Mouse (Mus musculus) neural tube, embryonic 14.5 days (tissue): ENCODE results near the gene Alox12b. TPM values are rescaled to one million over a fixed set of nuclear protein-coding genes. Genes with fewer than 3 reads are reported as not detected.

Source experiments
- ATAC-seq: fragments of 200-750 bp; cut with Nextera tagmentation; 2 replicates; pipeline ENCODE4 v1.8.0; 2017; ENCODE audit warnings: low read depth, mild to moderate bottlenecking, moderate TSS enrichment, moderate library complexity
- H3K27ac ChIP-seq: fragments of 300-500 bp; sonication (generic); 2 replicates; pipeline ENCODE4 v1.5.1; 2014; ENCODE audit warnings: low read depth, mild to moderate bottlenecking, control low read depth, low read length, moderate library complexity, mixed read lengths
- H3K27me3 ChIP-seq: fragments of 300-500 bp; sonication (generic); 2 replicates; pipeline ENCODE4 v1.6.1; 2014; ENCODE audit warnings: low read length; ENCODE audit not compliant: control insufficient read depth, insufficient read depth
- H3K36me3 ChIP-seq: fragments of 300-500 bp; sonication (generic); 2 replicates; pipeline ENCODE4 v1.6.1; 2014; ENCODE audit warnings: low read length, mixed read lengths; ENCODE audit not compliant: control insufficient read depth, insufficient read depth
- H3K4me1 ChIP-seq: fragments of 300-500 bp; sonication (generic); 2 replicates; pipeline ENCODE4 v1.6.1; 2014; ENCODE audit warnings: low read length; ENCODE audit not compliant: control insufficient read depth, insufficient read depth
- H3K4me2 ChIP-seq: fragments of 300-500 bp; sonication (generic); 2 replicates; pipeline ENCODE4 v1.6.1; 2014; ENCODE audit warnings: mild to moderate bottlenecking, low read depth, low read length, control low read depth
- H3K4me3 ChIP-seq: fragments of 300-500 bp; sonication (generic); 2 replicates; pipeline ENCODE4 v1.5.1; 2014; ENCODE audit warnings: low read depth, low read length, control low read depth, mixed read lengths
- H3K9ac ChIP-seq: fragments of 300-500 bp; sonication (generic); replicated peaks from 2 replicates; pipeline ENCODE4 v1.6.1; 2014; ENCODE audit warnings: low read depth, mild to moderate bottlenecking, control low read depth, low read length, mixed read lengths
- H3K9me3 ChIP-seq: fragments of 300-500 bp; sonication (generic); 2 replicates; pipeline ENCODE4 v1.6.1; 2016; ENCODE audit warnings: low read length; ENCODE audit not compliant: control insufficient read depth
- WGBS: fragments of 180-500 bp; shearing (Covaris S2); extraction: QIAGEN DNeasy Blood & Tissue Kit; methylation state at CpG from one replicate; pipeline ENCODE4 v1.1.7; 2014; 5-methylcytosine and 5-hydroxymethylcytosine counted together
- polyA plus RNA-seq: library from polyadenylated mRNA; unstranded; fragments of >200 nt; fragmentation: Nextera tagmentation; extraction: Ambion mirVana; gene quantifications from 2 replicates; pipeline ENCODE4 v1.2.1, GENCODE M21; 2014

Gene Alox12b
- polyA plus RNA-seq, 1 experiment from 2014 or later: 0.67 TPM

DNA sequence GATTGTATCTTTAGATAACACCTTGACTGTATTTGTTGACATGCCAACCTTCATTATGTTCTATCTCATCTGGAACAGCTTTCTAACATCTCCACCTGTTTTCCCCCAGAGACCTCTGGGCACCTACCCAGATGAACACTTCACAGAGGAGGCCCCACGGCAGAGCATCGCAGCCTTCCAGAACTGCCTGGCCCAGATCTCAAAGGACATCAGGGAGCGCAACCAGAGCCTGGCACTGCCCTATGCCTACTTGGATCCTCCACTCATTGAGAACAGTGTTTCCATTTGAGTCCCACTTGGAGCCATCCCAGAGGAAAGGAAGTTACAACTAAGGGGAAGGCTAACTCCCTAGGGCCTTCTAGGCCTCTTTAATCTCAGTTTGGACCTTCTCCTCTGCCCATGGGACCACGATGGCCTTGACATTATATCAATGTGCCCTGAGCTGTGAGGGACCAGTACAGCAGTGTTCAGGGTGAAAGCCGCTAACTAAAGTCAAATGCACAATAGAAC, 8.3 kb upstream of the Alox12b start:
- H3K4me2 ChIP-seq: no peak overlapping the region
- no peak overlapping the region for H3K27ac ChIP-seq
- H3K36me3 ChIP-seq: no peaks in the 10 kb centered on the region
- H3K9ac ChIP-seq: no peak overlapping the region
- no peak for ATAC-seq
- 93% methylated on average over 5 of the region's 5 CpGs for WGBS
- H3K4me3 ChIP-seq: no peak overlapping the region
- H3K27me3 ChIP-seq: no peaks in the 10 kb centered on the region
- no peaks in the 10 kb centered on the region for H3K9me3 ChIP-seq
- no peaks in the 10 kb centered on the region for H3K4me1 ChIP-seq

DNA sequence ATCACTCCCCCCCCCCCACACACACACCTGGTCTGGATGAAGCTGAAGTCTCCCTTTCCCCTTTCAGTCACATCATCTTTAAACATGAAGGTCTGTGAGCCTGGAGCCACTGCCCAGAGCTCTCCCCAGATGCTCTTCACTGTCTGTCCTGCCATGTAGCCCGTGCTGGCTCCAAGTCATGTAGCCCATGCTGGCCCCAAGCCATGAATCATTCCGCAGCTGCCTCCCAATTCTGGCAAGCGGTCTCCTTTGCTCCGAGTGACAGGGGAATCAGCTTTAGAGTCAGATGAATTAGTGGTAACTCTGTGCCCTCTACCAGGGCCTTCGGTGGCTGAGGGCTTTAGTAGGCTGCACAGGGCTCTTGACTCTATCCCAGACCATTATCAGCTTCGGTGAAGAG, 7.1 kb upstream of the Alox12b start:
- Histone ChIP-seq H3K36me3 (no peaks in the 10 kb centered on the region), H3K4me3 (no peak overlapping the region), H3K27me3 (no peaks in the 10 kb centered on the region), H3K27ac (no peak overlapping the region), H3K9me3 (no peaks in the 10 kb centered on the region), H3K4me2 (no peak overlapping the region), H3K9ac (no peak overlapping the region), H3K4me1 (no peaks in the 10 kb centered on the region)
- 73% methylated on average over 6 of the region's 6 CpGs for WGBS
- ATAC-seq: no peak

DNA sequence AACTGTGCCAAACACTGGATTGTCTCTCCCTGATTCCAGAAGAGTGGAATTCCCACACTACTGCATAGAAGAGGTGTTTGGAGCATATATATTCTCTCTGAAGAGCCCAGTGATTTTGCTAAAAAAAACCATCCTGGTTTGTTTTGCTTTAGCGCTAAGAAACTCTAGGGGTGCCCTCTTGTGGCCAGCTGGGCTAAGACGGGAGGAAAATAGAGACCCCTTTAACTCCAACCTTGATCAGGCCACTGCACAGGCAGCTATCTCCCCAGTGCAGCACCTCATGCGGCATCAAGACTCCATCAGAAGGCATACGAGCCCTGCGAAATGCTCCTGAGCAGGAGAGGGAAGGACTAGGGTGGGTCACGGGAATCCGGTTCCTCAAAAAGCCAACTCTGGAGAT, 6.3 kb upstream of the Alox12b start:
- Histone ChIP-seq H3K4me3 (no peak overlapping the region), H3K36me3 (no peaks in the 10 kb centered on the region), H3K4me2 (0 out of 2 replicates have a peak overlapping the region, but pooled peaks have one; percentile 4), H3K9ac (0 out of 2 replicates have a peak overlapping the region, but pooled peaks have one; percentile 12), H3K27ac (no peak overlapping the region), H3K27me3 (no peaks in the 10 kb centered on the region), H3K4me1 (no peaks in the 10 kb centered on the region), H3K9me3 (no peaks in the 10 kb centered on the region)
- 0 out of 2 replicates have a peak, but pooled peaks have one; percentile 28 for ATAC-seq
- WGBS: 6% methylated on average over 7 of the region's 7 CpGs

DNA sequence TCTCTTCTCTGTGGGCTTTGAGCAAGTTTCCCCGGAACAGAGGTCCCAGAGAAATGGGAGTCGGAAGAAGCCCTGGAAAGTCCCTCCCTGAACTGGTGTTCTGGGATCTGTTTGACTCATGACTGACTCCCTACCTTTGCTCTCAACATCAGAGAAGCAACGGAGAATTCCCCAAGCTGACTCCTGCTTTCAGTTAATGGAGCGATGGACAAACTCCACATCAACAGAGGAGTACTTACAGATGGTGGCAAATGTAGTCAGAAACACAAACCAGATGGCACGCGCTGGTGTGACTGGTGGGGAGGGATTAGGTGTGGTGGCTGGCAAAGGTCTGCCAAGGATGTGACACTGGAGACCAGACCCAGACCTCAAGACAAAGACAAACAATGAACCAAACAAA, 5.8 kb upstream of the Alox12b start:
- Histone ChIP-seq H3K4me1 (no peaks in the 10 kb centered on the region), H3K4me2 (no peak overlapping the region), H3K27ac (no peak overlapping the region), H3K9me3 (no peaks in the 10 kb centered on the region), H3K27me3 (no peaks in the 10 kb centered on the region), H3K4me3 (no peak overlapping the region), H3K36me3 (no peaks in the 10 kb centered on the region), H3K9ac (no peak overlapping the region)
- ATAC-seq: no peak
- WGBS: 70% methylated on average over 6 of the region's 6 CpGs

DNA sequence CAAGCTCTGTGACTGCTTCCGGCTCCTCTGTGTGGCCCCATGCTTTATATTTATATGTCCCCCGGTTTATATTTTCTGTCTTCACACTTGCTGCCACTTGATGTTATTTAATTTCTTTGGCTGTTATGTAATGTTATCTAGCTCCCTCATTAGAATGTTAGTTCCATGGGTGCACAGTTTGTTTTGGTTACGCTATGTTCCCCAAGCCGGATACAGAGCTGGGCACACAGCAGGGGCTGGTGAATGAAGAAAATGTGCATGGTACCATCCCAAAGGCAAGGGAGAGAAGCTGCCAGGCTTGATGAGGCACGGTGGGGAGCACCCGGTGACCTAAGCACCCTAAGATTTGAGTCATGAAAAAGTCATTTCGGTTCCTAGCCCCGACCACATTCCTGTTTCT, 3.0 kb upstream of the Alox12b start:
- no peaks in the 10 kb centered on the region for H3K9me3 ChIP-seq
- no peak overlapping the region for H3K27ac ChIP-seq
- H3K4me1 ChIP-seq: peaks cover 5% of the 10 kb centered on the region; the same call in 1 of the 2 replicates
- 87% methylated on average over 8 of the region's 8 CpGs for WGBS
- no peaks in the 10 kb centered on the region for H3K36me3 ChIP-seq
- no peak overlapping the region for H3K4me2 ChIP-seq
- H3K9ac ChIP-seq: no peak overlapping the region
- no peak for ATAC-seq
- no peak overlapping the region for H3K4me3 ChIP-seq
- peaks cover 7% of the 10 kb centered on the region for H3K27me3 ChIP-seq

GRCm38 (mm10) chr11:69155351-69155750, 1.4 kb upstream of the Alox12b start:
- Histone ChIP-seq H3K4me1 (peaks cover 5% of the 10 kb centered on the region; the same call in 1 of the 2 replicates), H3K4me3 (no peak overlapping the region), H3K36me3 (no peaks in the 10 kb centered on the region), H3K9ac (no peak overlapping the region), H3K27me3 (peaks cover 7% of the 10 kb centered on the region), H3K4me2 (no peak overlapping the region), H3K27ac (no peak overlapping the region), H3K9me3 (no peaks in the 10 kb centered on the region)
- WGBS: 68% methylated on average over 1 of the region's 1 CpGs
- no peak for ATAC-seq

GRCm38 (mm10) chr11:69169313-69169712, 12.5 kb downstream of the Alox12b start:
- Histone ChIP-seq H3K4me3 (no peak overlapping the region), H3K9ac (no peak overlapping the region), H3K27ac (no peak overlapping the region), H3K9me3 (no peaks in the 10 kb centered on the region), H3K36me3 (no peaks in the 10 kb centered on the region), H3K4me2 (no peak overlapping the region), H3K27me3 (no peaks in the 10 kb centered on the region), H3K4me1 (no peaks in the 10 kb centered on the region)
- 89% methylated on average over 12 of the region's 12 CpGs for WGBS
- no peak for ATAC-seq

DNA sequence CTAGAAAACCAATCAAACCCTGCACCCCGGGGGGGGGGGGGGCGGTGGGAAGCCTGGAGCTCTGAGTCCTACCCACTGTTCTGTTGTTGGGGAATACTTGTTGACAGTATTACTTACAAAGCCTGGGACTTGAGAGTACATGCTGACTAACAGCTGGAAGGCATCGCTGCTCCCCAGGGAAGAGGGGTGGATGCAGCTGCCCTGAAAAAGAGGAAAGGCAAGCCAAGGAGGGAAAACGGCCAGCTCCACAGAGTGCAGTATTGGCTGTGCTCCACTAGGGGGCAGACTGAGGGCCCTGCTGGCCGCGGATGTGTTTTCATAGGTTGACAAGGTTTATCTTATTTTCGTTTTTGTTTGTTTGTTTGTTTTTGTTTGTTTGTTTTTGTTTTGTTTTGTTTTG, 14.8 kb downstream of the Alox12b start:
- no peak overlapping the region for H3K9ac ChIP-seq
- ATAC-seq: no peak
- no peaks in the 10 kb centered on the region for H3K27me3 ChIP-seq
- 25% methylated on average over 7 of the region's 7 CpGs for WGBS
- H3K4me2 ChIP-seq: no peak overlapping the region
- H3K9me3 ChIP-seq: no peaks in the 10 kb centered on the region
- H3K4me3 ChIP-seq: no peak overlapping the region
- no peak overlapping the region for H3K27ac ChIP-seq
- no peaks in the 10 kb centered on the region for H3K36me3 ChIP-seq
- no peaks in the 10 kb centered on the region for H3K4me1 ChIP-seq

DNA sequence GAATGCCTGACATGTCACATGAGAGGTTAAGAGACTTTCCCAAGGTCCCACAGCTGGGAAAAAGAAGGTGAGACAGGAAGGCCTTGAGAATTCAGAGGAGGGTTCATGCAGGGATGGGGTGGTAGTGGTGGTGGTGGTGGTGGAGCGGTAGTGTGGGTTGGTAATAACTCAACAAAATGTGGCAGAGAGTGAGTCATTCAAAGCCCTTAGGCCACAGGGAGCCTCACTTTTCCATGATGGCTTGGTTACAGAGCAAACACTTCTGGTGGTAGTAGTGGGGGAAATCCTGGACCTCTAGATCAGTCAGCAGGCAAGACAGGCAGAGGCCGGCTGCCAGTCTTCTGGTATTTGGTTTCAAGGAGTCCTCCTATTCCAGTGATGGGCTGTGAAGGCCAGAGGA, 15.8 kb downstream of the Alox12b start:
- H3K27ac ChIP-seq: no peak overlapping the region
- 97% methylated on average over 2 of the region's 2 CpGs for WGBS
- no peak overlapping the region for H3K4me3 ChIP-seq
- H3K9me3 ChIP-seq: no peaks in the 10 kb centered on the region
- no peak for ATAC-seq
- no peaks in the 10 kb centered on the region for H3K4me1 ChIP-seq
- no peaks in the 10 kb centered on the region for H3K36me3 ChIP-seq
- H3K27me3 ChIP-seq: no peaks in the 10 kb centered on the region
- H3K9ac ChIP-seq: no peak overlapping the region
- H3K4me2 ChIP-seq: no peak overlapping the region
